Mouse (Mus musculus): ENCODE data around the gene Ppp1r32.

Gene Ppp1r32

GRCm38 (mm10) chr19:10424751-10425150, 58.0 kb downstream of the Ppp1r32 start:
- DNase-seq (ENCODE audit: low read depth, low spot score): no peak
